Mouse (Mus musculus) midbrain, embryonic 13.5 days (tissue): ENCODE measurements around the gene Mrpl12. TPM values are rescaled to one million over a fixed set of nuclear protein-coding genes. Genes with fewer than 3 reads are reported as not detected.

Source experiments
- ATAC-seq: fragments of 200-750 bp; cut with Nextera tagmentation; 2 replicates; pipeline ENCODE4 v1.8.0; 2017; ENCODE audit warnings: mild to moderate bottlenecking, moderate TSS enrichment, moderate library complexity
- H3K27ac ChIP-seq: fragments of 300-500 bp; sonication (generic); 2 replicates; pipeline ENCODE4 v1.5.1; 2015; ENCODE audit warnings: inconsistent platforms, mild to moderate bottlenecking, moderate library complexity
- H3K27me3 ChIP-seq: fragments of 300-500 bp; sonication (generic); 2 replicates; pipeline ENCODE4 v1.6.1; 2015; ENCODE audit warnings: mild to moderate bottlenecking, inconsistent platforms
- H3K36me3 ChIP-seq: fragments of 300-500 bp; sonication (generic); 2 replicates; pipeline ENCODE4 v1.6.1; 2015; ENCODE audit warnings: mild to moderate bottlenecking, inconsistent platforms
- H3K4me1 ChIP-seq: fragments of 300-500 bp; sonication (generic); replicated peaks from 2 replicates; pipeline ENCODE4 v1.6.1; 2015; ENCODE audit warnings: inconsistent platforms
- H3K4me2 ChIP-seq: fragments of 300-500 bp; sonication (generic); replicated peaks from 2 replicates; pipeline ENCODE4 v1.6.1; 2015; ENCODE audit warnings: moderate library complexity, mild to moderate bottlenecking, inconsistent platforms
- H3K4me3 ChIP-seq: fragments of 300-500 bp; sonication (generic); replicated peaks from 2 replicates; pipeline ENCODE4 v1.5.1; 2015; ENCODE audit warnings: mild to moderate bottlenecking, inconsistent platforms
- H3K9ac ChIP-seq: fragments of 300-500 bp; sonication (generic); replicated peaks from 2 replicates; pipeline ENCODE4 v1.6.1; 2015; ENCODE audit warnings: mild to moderate bottlenecking, inconsistent platforms
- H3K9me3 ChIP-seq: fragments of 300-500 bp; sonication (generic); 2 replicates; pipeline ENCODE4 v1.6.1; 2016; ENCODE audit warnings: mild to moderate bottlenecking, inconsistent platforms
- WGBS: fragments of 180-500 bp; shearing (Covaris S2); methylation state at CpG from one replicate; pipeline ENCODE4 v1.1.7; 2015; 5-methylcytosine and 5-hydroxymethylcytosine counted together
- polyA plus RNA-seq: library from polyadenylated mRNA; unstranded; fragments of >200 nt; fragmentation: Nextera tagmentation; extraction: Ambion mirVana; gene quantifications from 2 replicates; pipeline ENCODE4 v1.2.1, GENCODE M21; 2015

Gene Mrpl12
- polyA plus RNA-seq, 1 experiment from 2014 or later = 113 TPM

GRCm38 (mm10) chr11:120485251-120485650, 838 bp downstream of the Mrpl12 start:
- H3K27me3 ChIP-seq = no peaks in the 10 kb centered on the region
- H3K4me3 ChIP-seq = peak overlapping the region; percentile 88
- peak overlapping the region; percentile 94 for H3K4me2 ChIP-seq
- H3K36me3 ChIP-seq = peaks cover 63% of the 10 kb centered on the region
- H3K9me3 ChIP-seq = no peaks in the 10 kb centered on the region
- H3K4me1 ChIP-seq = peaks cover 26% of the 10 kb centered on the region
- ATAC-seq = no peak
- peak overlapping the region; percentile 90 for H3K9ac ChIP-seq
- H3K27ac ChIP-seq = peak overlapping the region; percentile 91; the same call in 1 of the 2 replicates
- WGBS = 10% methylated on average over 10 of the region's 10 CpGs

- no peak overlapping the region for H3K9ac ChIP-seq
- peaks cover 51% of the 10 kb centered on the region for H3K4me1 ChIP-seq
- H3K27ac ChIP-seq = no peak overlapping the region
- H3K4me2 ChIP-seq = no peak overlapping the region
- H3K27me3 ChIP-seq = no peaks in the 10 kb centered on the region
- H3K4me3 ChIP-seq = no peak overlapping the region
- WGBS = 84% methylated on average over 4 of the region's 4 CpGs
- H3K9me3 ChIP-seq = no peaks in the 10 kb centered on the region
- ATAC-seq = no peak
- peaks cover 31% of the 10 kb centered on the region for H3K36me3 ChIP-seq
Measured at GRCm38 (mm10) chr11:120488516-120488915, 4.1 kb downstream of the Mrpl12 start.

- H3K27ac ChIP-seq = no peak overlapping the region
- ATAC-seq = peak; percentile 9; the same call in 1 of the 2 replicates
Measured at GRCm38 (mm10) chr11:120489054-120489761, 4.8 kb downstream of the Mrpl12 start.

GRCm38 (mm10) chr11:120490291-120491046, 6.1 kb downstream of the Mrpl12 start:
- no peak for ATAC-seq
- Histone ChIP-seq H3K27ac (no peak overlapping the region; the same call in 1 of the 2 replicates), H3K9me3 (no peaks in the 10 kb centered on the region), H3K4me2 (peak overlapping the region; percentile 98), H3K27me3 (no peaks in the 10 kb centered on the region), H3K4me3 (peak overlapping the region; percentile 97; the same call in 1 of the 2 replicates), H3K9ac (peak overlapping the region; percentile 86; the same call in 1 of the 2 replicates), H3K4me1 (peaks cover 45% of the 10 kb centered on the region), H3K36me3 (peaks cover 44% of the 10 kb centered on the region)
- WGBS = 39% methylated on average over 4 of the region's 4 CpGs

More at GRCm38 (mm10) chr11:120489054-120489761, 4.8 kb downstream of the Mrpl12 start:
- H3K4me3 ChIP-seq = no peak overlapping the region
- no peaks in the 10 kb centered on the region for H3K9me3 ChIP-seq
- peaks cover 51% of the 10 kb centered on the region for H3K4me1 ChIP-seq
- no peak overlapping the region for H3K4me2 ChIP-seq
- no peak overlapping the region for H3K9ac ChIP-seq
- H3K27me3 ChIP-seq = no peaks in the 10 kb centered on the region
- WGBS = 66% methylated on average over 4 of the region's 4 CpGs
- H3K36me3 ChIP-seq = peaks cover 31% of the 10 kb centered on the region

- ATAC-seq = peak; percentile 90
- Histone ChIP-seq H3K4me2 (peak within 1 kb of the TSS; percentile 98), H3K4me1 (peaks cover 39% of the 10 kb centered on the region), H3K9me3 (no peaks in the 10 kb centered on the region), H3K36me3 (peaks cover 49% of the 10 kb centered on the region), H3K27me3 (no peaks in the 10 kb centered on the region), H3K27ac (peak within 1 kb of the TSS; percentile 77), H3K4me3 (peak within 1 kb of the TSS; percentile 97), H3K9ac (peak within 1 kb of the TSS; percentile 86)
- under 1% methylated on average over 35 of the region's 35 CpGs for WGBS
Measured at GRCm38 (mm10) chr11:120491317-120492023, 7.1 kb downstream of the Mrpl12 start, which contains the start of gene Slc25a10. Slc25a10 (plus strand) TSS chr11:120491840.

GRCm38 (mm10) chr11:120492024-120492877, 7.8 kb downstream of the Mrpl12 start:
- H3K4me2 ChIP-seq = peak overlapping the region; percentile 98
- H3K27ac ChIP-seq = peak overlapping the region; percentile 77
- peaks cover 49% of the 10 kb centered on the region for H3K36me3 ChIP-seq
- peak overlapping the region; percentile 97 for H3K4me3 ChIP-seq
- peak; percentile 72 for ATAC-seq
- peaks cover 39% of the 10 kb centered on the region for H3K4me1 ChIP-seq
- H3K9ac ChIP-seq = peak overlapping the region; percentile 86
- no peaks in the 10 kb centered on the region for H3K27me3 ChIP-seq
- H3K9me3 ChIP-seq = no peaks in the 10 kb centered on the region
- WGBS = under 1% methylated on average over 47 of the region's 48 CpGs

- peaks cover 49% of the 10 kb centered on the region for H3K36me3 ChIP-seq
- 25% methylated on average over 3 of the region's 3 CpGs for WGBS
- H3K27ac ChIP-seq = peak overlapping the region; percentile 77
- ATAC-seq = no peak
- no peaks in the 10 kb centered on the region for H3K27me3 ChIP-seq
- peaks cover 39% of the 10 kb centered on the region for H3K4me1 ChIP-seq
- H3K9me3 ChIP-seq = no peaks in the 10 kb centered on the region
- H3K4me2 ChIP-seq = peak overlapping the region; percentile 98
- peak overlapping the region; percentile 97 for H3K4me3 ChIP-seq
- H3K9ac ChIP-seq = peak overlapping the region; percentile 86
Measured at GRCm38 (mm10) chr11:120492878-120493203, 8.4 kb downstream of the Mrpl12 start.

GRCm38 (mm10) chr11:120493351-120493750, 8.9 kb downstream of the Mrpl12 start:
- H3K4me1 ChIP-seq = peaks cover 39% of the 10 kb centered on the region
- peak overlapping the region; percentile 98 for H3K4me2 ChIP-seq
- peak overlapping the region; percentile 97 for H3K4me3 ChIP-seq
- H3K27me3 ChIP-seq = no peaks in the 10 kb centered on the region
- no peaks in the 10 kb centered on the region for H3K9me3 ChIP-seq
- no peak for ATAC-seq
- H3K36me3 ChIP-seq = peaks cover 49% of the 10 kb centered on the region
- peak overlapping the region; percentile 86 for H3K9ac ChIP-seq
- WGBS = 61% methylated on average over 3 of the region's 3 CpGs
- H3K27ac ChIP-seq = peak overlapping the region; percentile 77

GRCm38 (mm10) chr11:120493911-120494310, 9.5 kb downstream of the Mrpl12 start:
- 0 out of 2 replicates have a peak overlapping the region, but pooled peaks have one; percentile 86 for H3K9ac ChIP-seq
- no peak for ATAC-seq
- no peaks in the 10 kb centered on the region for H3K9me3 ChIP-seq
- peaks cover 39% of the 10 kb centered on the region for H3K4me1 ChIP-seq
- H3K27ac ChIP-seq = no peak overlapping the region
- peak overlapping the region; percentile 98; the same call in 1 of the 2 replicates for H3K4me2 ChIP-seq
- H3K27me3 ChIP-seq = no peaks in the 10 kb centered on the region
- no peak overlapping the region for H3K4me3 ChIP-seq
- peaks cover 49% of the 10 kb centered on the region for H3K36me3 ChIP-seq
- 92% methylated on average over 3 of the region's 3 CpGs for WGBS

- peaks cover 17% of the 10 kb centered on the region for H3K4me1 ChIP-seq
- H3K4me2 ChIP-seq = no peak overlapping the region
- no peak overlapping the region for H3K4me3 ChIP-seq
- no peaks in the 10 kb centered on the region for H3K27me3 ChIP-seq
- no peaks in the 10 kb centered on the region for H3K9me3 ChIP-seq
- no peak overlapping the region for H3K9ac ChIP-seq
- no peak for ATAC-seq
- peaks cover 52% of the 10 kb centered on the region for H3K36me3 ChIP-seq
- WGBS = 92% methylated on average over 3 of the region's 3 CpGs
- no peak overlapping the region for H3K27ac ChIP-seq
Measured at GRCm38 (mm10) chr11:120497436-120497835, 13.0 kb downstream of the Mrpl12 start.

DNA sequence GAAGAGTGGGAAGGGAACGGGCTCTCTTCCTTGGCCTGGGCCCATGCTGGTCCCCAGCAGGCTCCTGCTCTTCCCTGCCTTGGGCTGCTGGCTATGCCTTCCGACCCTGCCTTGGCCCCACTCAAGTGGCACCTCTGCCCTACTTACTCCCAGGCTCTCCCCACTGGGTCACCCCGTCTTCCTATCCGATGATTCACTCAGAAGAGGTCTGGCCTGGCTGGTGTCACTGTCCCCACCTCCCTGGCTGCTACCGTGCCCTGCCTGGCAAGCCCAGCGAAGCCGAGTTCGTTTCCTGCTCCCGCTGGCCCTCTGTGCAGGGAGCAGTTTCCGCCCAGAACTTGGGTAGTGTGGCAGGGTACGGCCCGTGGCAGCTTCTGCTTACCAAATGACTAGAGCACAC, 13.8 kb downstream of the Mrpl12 start:
- Histone ChIP-seq H3K4me2 (no peak overlapping the region), H3K9me3 (no peaks in the 10 kb centered on the region), H3K27me3 (no peaks in the 10 kb centered on the region), H3K27ac (no peak overlapping the region), H3K4me1 (peaks cover 9% of the 10 kb centered on the region), H3K4me3 (no peak overlapping the region), H3K9ac (no peak overlapping the region), H3K36me3 (peaks cover 52% of the 10 kb centered on the region)
- 94% methylated on average over 12 of the region's 12 CpGs for WGBS
- ATAC-seq = no peak
